Mouse (Mus musculus) lung, embryonic 15.5 days (tissue): ENCODE measurements around the gene Erc2. TPM values are rescaled to one million over a fixed set of nuclear protein-coding genes. Genes with fewer than 3 reads are reported as not detected.

Experiments used
- ATAC-seq: fragments of 200-750 bp; cut with Nextera tagmentation; 2 replicates; pipeline ENCODE4 v1.8.0; 2017; ENCODE audit warnings: moderate number of reproducible peaks, borderline replicate concordance; ENCODE audit not compliant: low FRiP score, low TSS enrichment; ENCODE audit errors: extremely low read depth
- H3K27ac ChIP-seq: fragments of 300-500 bp; sonication (generic); 2 replicates; pipeline ENCODE4 v1.5.1; 2015; ENCODE audit warnings: moderate library complexity, mild to moderate bottlenecking, inconsistent platforms
- H3K27me3 ChIP-seq: fragments of 300-500 bp; sonication (generic); 2 replicates; pipeline ENCODE4 v1.6.1; 2015; ENCODE audit warnings: inconsistent platforms
- H3K36me3 ChIP-seq: fragments of 300-500 bp; sonication (generic); 2 replicates; pipeline ENCODE4 v1.6.1; 2015; ENCODE audit warnings: inconsistent platforms
- H3K4me1 ChIP-seq: fragments of 300-500 bp; sonication (generic); 2 replicates; pipeline ENCODE4 v1.6.1; 2015; ENCODE audit warnings: inconsistent platforms
- H3K4me2 ChIP-seq: fragments of 300-500 bp; sonication (generic); 2 replicates; pipeline ENCODE4 v1.6.1; 2015; ENCODE audit warnings: inconsistent platforms, mild to moderate bottlenecking, moderate library complexity
- H3K4me3 ChIP-seq: fragments of 300-500 bp; sonication (generic); 2 replicates; pipeline ENCODE4 v1.5.1; 2015; ENCODE audit warnings: mild to moderate bottlenecking, inconsistent platforms
- H3K9ac ChIP-seq: fragments of 300-500 bp; sonication (generic); 2 replicates; pipeline ENCODE4 v1.6.1; 2015; ENCODE audit warnings: inconsistent platforms
- H3K9me3 ChIP-seq: fragments of 300-500 bp; sonication (generic); 2 replicates; pipeline ENCODE4 v1.6.1; 2016; ENCODE audit warnings: inconsistent platforms
- WGBS: fragments of 180-500 bp; shearing (Covaris S2); methylation state at CpG from one replicate; pipeline ENCODE4 v1.1.7; 2015; 5-methylcytosine and 5-hydroxymethylcytosine counted together
- polyA plus RNA-seq: library from polyadenylated mRNA; unstranded; fragments of >200 nt; fragmentation: Nextera tagmentation; extraction: Ambion mirVana; gene quantifications from 2 replicates; pipeline ENCODE4 v1.2.1, GENCODE M21; 2015

Erc2 gene
- polyA plus RNA-seq, 1 experiment from 2014 or later: 2.3 TPM

DNA sequence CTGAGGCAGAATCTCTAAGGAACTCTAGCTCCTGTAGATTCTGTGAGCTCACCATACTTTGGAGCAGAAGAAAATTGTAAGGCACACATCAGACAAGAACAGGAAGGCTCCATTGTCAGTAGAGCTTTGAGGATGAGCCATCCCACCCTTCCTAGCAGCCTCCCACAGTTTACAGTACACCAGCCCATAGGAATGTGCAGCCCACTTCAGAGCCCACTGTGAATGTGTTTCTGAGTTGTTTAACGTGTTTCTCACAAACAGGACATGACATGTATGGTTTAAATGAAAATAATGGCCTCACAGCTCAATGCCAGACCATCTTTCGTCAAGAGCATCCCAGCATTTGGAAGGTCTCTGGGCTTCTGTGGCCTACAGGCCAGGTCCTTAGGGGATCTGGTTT, 549.1 kb downstream of the Erc2 start:
- no peak overlapping the region for H3K9ac ChIP-seq
- peak overlapping the region; percentile 78 for H3K27ac ChIP-seq
- WGBS: 36% methylated on average over 2 of the region's 2 CpGs
- H3K36me3 ChIP-seq: no peaks in the 10 kb centered on the region
- H3K4me1 ChIP-seq: peaks cover 13% of the 10 kb centered on the region
- H3K4me2 ChIP-seq: no peak overlapping the region
- H3K9me3 ChIP-seq: no peaks in the 10 kb centered on the region
- H3K27me3 ChIP-seq: no peaks in the 10 kb centered on the region
- ATAC-seq: peak; percentile 85
- H3K4me3 ChIP-seq: no peak overlapping the region

DNA sequence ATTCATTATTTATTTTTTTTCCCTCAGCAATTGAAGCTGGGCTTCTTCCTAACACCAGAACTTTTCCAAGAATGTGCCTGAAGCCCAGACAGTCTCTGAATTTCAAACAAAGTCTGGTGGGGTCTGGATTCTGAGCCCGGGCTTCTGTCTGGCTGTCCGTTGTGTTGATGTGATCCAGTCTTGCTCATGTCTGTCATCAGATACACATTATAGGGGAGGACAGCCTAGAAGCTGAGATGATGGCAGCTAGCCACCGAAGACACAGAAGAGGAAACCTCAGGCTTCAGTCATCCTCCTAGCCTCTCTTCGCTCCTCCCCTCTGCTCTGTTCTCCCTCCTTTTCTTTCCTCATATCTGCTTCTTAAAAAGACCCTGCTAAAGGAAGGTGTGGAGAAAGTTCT, 551.5 kb downstream of the Erc2 start:
- Histone ChIP-seq H3K4me3 (no peak overlapping the region), H3K4me1 (peaks cover 13% of the 10 kb centered on the region), H3K9ac (no peak overlapping the region), H3K9me3 (no peaks in the 10 kb centered on the region), H3K36me3 (no peaks in the 10 kb centered on the region), H3K27me3 (no peaks in the 10 kb centered on the region), H3K27ac (no peak overlapping the region), H3K4me2 (no peak overlapping the region)
- ATAC-seq: peak; percentile 87
- 48% methylated on average over 4 of the region's 4 CpGs for WGBS

DNA sequence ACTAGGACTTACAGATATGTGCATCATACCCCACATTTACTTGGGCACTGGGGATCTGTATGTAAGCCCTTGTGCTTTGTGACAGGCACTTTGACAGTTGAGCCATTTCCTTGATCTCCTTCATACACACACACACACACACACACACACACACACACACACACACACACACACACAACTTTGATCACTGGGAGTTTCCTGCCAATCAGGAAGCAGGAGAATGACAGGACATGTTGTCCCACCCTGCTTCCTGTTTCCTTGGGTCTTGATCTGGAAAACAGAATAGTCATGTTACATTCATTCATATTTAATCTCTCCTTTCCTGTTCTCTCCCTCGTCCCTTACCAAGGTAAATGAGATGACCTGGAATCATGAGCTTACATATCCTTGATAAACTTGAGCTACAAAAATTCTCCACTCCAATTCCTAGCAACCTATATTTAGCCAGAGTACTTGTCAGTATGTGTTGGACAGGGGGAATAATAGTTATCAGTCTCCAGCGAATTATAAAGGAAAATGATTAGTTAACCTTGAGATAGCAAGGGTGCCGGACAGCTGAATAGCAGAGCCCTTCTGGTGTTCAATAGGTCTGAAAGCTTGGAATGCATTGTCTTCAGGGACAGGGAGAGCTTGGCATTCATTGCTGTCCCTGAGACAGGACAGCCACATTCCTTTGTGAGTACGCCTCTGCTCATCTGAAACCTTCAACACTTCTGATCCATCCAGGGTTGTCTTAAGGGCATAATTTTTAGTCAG, 559.0 kb downstream of the Erc2 start:
- H3K4me2 ChIP-seq: no peak overlapping the region
- H3K36me3 ChIP-seq: no peaks in the 10 kb centered on the region
- no peak overlapping the region for H3K9ac ChIP-seq
- no peak overlapping the region for H3K27ac ChIP-seq
- no peaks in the 10 kb centered on the region for H3K4me1 ChIP-seq
- no peak for ATAC-seq
- no peaks in the 10 kb centered on the region for H3K9me3 ChIP-seq
- no peak overlapping the region for H3K4me3 ChIP-seq
- no peaks in the 10 kb centered on the region for H3K27me3 ChIP-seq
- 40% methylated on average over 4 of the region's 4 CpGs for whole genome bisulfite sequencing

DNA sequence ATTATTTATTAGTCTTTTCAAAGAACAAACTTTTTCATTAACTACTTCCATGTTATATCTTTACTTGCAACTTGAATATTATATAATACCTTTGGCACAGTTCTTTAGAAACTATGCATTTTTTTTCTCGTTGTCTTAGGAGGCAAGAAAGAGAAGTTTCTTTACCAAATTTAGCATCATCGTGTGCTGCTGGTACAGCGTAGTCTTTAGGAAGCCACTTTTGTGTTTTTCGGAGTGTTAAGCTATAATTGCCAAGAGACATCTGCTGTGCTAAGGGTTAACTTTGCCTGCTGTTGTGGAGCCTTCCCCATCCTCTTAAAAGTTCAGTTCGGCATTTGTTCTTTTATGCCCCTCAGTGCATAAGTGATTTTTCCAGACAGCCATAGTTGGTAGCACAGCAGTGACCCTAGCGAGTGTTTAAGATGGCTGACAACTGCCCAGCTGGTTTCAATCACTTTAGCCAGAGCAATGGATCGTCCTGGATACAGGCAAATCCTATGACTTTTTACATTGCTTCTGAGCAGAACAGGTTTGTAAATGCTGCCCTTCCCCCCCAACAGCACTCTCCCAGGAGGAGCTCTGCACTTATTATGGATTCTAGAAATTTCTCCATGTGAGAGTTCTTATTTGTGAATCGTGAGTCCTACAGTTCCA, 570.6 kb downstream of the Erc2 start:
- Histone ChIP-seq H3K9me3 (no peaks in the 10 kb centered on the region), H3K27me3 (no peaks in the 10 kb centered on the region), H3K4me1 (0 out of 2 replicates have a peak, but pooled peaks cover 3% of the 10 kb centered on the region), H3K4me3 (no peak overlapping the region), H3K27ac (no peak overlapping the region), H3K36me3 (no peaks in the 10 kb centered on the region), H3K4me2 (no peak overlapping the region), H3K9ac (no peak overlapping the region)
- no peak for ATAC-seq
- WGBS: 50% methylated on average over 8 of the region's 8 CpGs

DNA sequence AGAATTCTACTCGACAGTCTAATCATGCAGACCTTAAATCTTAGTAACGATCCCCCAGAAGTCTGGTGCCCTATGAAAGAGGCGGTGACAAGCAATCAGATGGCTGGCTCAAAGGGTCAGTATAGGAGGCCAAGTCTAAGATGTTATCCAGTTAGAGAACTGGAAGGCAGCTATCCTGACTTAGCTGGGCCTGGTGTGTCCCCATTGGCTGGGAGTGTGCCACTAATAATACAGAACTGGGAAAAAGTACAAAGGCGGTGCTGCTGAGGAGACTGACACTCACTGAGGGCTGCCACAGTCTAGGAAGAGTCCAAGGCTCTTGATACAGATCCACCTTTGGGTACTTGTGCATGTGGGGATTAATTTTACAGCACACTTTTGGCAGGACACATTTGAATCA, 581.6 kb downstream of the Erc2 start:
- H3K9me3 ChIP-seq: no peaks in the 10 kb centered on the region
- ATAC-seq: no peak
- H3K4me2 ChIP-seq: no peak overlapping the region
- no peak overlapping the region for H3K4me3 ChIP-seq
- H3K4me1 ChIP-seq: no peaks in the 10 kb centered on the region
- 69% methylated on average over 4 of the region's 4 CpGs for WGBS
- no peak overlapping the region for H3K27ac ChIP-seq
- no peak overlapping the region for H3K9ac ChIP-seq
- H3K27me3 ChIP-seq: no peaks in the 10 kb centered on the region
- H3K36me3 ChIP-seq: no peaks in the 10 kb centered on the region

DNA sequence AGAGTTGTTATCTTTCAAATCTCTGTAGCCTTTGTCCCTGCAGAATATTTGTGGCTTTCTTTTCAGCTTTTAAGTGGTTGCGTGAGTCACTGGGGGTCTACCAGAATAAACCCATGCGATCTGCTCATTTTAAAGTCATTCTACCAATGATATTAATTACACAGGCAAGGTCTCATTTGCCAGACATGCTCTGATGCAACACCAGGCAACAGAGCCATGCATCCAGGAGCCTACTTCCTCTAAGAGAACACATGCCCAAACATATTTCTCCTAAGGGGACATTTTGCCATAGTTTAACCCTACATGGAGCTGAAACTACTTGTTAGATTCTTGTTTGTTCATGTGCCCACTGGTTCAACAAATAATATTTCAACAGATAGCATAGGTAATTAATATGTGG, 584.1 kb downstream of the Erc2 start:
- H3K9ac ChIP-seq: no peak overlapping the region
- no peak overlapping the region for H3K4me3 ChIP-seq
- no peaks in the 10 kb centered on the region for H3K9me3 ChIP-seq
- H3K27me3 ChIP-seq: no peaks in the 10 kb centered on the region
- no peaks in the 10 kb centered on the region for H3K4me1 ChIP-seq
- no peaks in the 10 kb centered on the region for H3K36me3 ChIP-seq
- H3K27ac ChIP-seq: no peak overlapping the region
- H3K4me2 ChIP-seq: no peak overlapping the region
- WGBS: 87% methylated on average over 2 of the region's 2 CpGs
- ATAC-seq: no peak

DNA sequence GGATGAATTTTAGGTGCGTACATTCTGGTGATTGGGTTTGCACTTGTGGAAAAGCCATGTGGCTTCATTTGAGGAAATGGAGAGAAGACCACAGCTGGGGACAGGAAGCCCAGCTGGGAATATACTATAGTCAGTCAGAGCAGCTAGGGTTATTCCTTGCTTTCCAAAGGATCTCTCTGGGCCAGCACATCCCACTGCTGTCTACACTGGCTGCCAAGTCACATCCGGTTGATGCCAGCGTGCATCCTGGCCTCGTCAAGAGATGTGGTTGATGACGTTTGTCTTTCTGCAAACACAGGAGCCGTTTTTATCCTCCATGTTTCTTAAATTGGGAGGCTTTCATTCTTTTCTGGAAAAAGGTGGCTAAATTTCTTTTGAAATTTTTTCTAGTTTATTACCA, 603.3 kb downstream of the Erc2 start:
- no peak for ATAC-seq
- Histone ChIP-seq H3K9me3 (no peaks in the 10 kb centered on the region), H3K4me2 (no peak overlapping the region), H3K36me3 (no peaks in the 10 kb centered on the region), H3K27me3 (no peaks in the 10 kb centered on the region), H3K9ac (no peak overlapping the region), H3K4me3 (no peak overlapping the region), H3K27ac (no peak overlapping the region), H3K4me1 (no peaks in the 10 kb centered on the region)
- WGBS: 79% methylated on average over 6 of the region's 6 CpGs

DNA sequence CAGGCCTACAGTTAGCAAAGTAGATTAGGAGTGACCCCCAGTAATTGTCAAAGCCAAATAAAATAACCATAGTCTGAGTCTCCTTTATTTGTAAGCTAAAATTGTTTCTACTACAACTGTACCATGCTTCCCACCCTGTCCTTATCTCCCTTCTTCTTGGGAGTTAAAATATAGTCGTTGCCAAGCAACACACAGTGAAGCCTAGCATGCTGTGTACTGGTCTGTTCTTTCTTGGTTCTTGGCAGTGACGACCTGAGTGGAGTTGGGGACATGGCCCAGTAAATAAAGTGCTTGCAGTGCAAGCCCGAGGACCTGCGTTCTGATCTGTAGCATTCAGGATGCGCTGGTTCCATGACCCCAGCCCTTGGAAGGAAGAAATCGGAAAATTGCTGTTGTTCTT, 608.3 kb downstream of the Erc2 start:
- ATAC-seq: no peak
- H3K9ac ChIP-seq: no peak overlapping the region
- no peak overlapping the region for H3K4me3 ChIP-seq
- H3K4me2 ChIP-seq: no peak overlapping the region
- 71% methylated on average over 6 of the region's 6 CpGs for WGBS
- no peaks in the 10 kb centered on the region for H3K4me1 ChIP-seq
- H3K36me3 ChIP-seq: no peaks in the 10 kb centered on the region
- H3K27ac ChIP-seq: no peak overlapping the region
- H3K27me3 ChIP-seq: no peaks in the 10 kb centered on the region
- H3K9me3 ChIP-seq: no peaks in the 10 kb centered on the region

DNA sequence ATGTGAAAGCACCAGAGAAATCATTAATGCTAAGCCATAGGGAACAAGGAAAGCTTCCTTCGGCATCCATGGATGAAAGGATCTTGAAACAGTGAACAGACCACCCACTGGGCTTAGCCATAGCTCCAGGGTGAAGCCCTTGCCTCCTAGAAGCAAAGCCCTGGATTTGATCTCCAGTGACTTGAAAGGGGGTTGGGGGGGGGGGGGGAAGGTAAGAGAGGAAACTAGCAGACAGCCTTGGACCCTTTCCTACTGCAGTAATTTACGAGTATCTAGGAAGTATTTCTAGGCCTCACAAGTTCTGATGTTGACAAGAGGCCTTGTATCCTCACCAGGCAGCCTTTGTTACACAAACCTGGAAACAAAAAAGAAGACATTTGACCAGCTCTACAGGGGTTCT, 609.0 kb downstream of the Erc2 start:
- no peak overlapping the region for H3K27ac ChIP-seq
- H3K4me1 ChIP-seq: no peaks in the 10 kb centered on the region
- WGBS: 78% methylated on average over 2 of the region's 2 CpGs
- H3K4me2 ChIP-seq: no peak overlapping the region
- no peaks in the 10 kb centered on the region for H3K36me3 ChIP-seq
- H3K9me3 ChIP-seq: no peaks in the 10 kb centered on the region
- no peaks in the 10 kb centered on the region for H3K27me3 ChIP-seq
- no peak overlapping the region for H3K4me3 ChIP-seq
- H3K9ac ChIP-seq: no peak overlapping the region
- no peak for ATAC-seq

DNA sequence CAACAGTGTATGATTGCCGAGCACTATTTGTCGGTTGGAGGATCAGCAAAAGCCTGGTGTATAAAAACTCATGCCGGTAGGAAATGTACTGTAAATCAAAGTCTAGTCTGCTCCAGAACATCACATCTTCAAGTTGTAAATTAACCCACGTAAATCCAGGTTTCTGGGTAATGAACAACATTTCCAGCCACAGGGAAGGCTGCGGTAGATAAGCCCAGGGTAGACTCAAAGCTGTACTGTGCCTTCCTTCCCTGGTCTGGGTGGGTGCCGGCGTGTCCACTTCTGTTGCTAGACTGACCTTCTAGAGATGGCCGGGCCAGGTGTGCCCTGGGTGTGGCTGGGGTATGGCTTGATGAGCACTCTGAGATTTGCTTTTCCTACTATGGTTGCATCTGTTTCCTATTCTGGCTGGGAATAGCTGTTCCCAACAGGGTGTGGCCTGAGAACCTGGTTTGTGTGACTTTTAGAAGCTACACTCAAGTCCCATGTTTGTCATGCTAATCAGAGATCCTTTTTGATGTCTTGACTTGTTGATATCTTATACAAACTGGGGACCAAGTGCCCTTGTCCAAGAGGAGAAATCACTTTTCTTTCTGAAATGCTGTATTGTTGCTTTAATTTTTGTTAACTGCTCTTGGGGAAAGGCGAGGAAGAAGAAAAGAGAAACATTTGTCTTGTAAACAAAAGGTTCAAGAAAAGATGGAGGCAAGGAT, 616.3 kb downstream of the Erc2 start:
- no peak overlapping the region for H3K9ac ChIP-seq
- no peaks in the 10 kb centered on the region for H3K9me3 ChIP-seq
- H3K36me3 ChIP-seq: no peaks in the 10 kb centered on the region
- no peak overlapping the region for H3K27ac ChIP-seq
- H3K27me3 ChIP-seq: no peaks in the 10 kb centered on the region
- H3K4me1 ChIP-seq: no peaks in the 10 kb centered on the region
- 84% methylated on average over 9 of the region's 9 CpGs for WGBS
- no peak for ATAC-seq
- no peak overlapping the region for H3K4me3 ChIP-seq
- no peak overlapping the region for H3K4me2 ChIP-seq

DNA sequence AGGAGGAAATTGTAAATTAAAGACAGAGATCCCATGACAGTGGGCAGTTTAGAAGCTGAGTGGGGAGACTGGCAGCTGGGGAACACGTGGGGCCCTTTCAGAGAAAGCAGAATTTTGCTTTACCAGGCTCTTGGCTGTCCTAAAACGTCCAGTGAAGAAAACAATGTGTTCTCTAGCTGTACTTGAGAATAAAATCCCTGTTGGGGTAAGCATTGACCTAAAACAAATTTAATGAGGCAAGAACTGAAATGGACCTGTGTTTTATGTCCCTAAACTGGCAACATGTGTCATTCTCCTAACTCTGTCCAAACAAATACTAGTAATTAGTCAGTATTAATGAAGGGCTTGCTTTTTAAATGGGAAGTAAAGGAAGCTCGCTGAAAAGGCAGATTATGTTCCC, 617.9 kb downstream of the Erc2 start:
- Histone ChIP-seq H3K36me3 (no peaks in the 10 kb centered on the region), H3K9me3 (no peaks in the 10 kb centered on the region), H3K9ac (no peak overlapping the region), H3K27ac (no peak overlapping the region), H3K4me2 (no peak overlapping the region), H3K4me3 (no peak overlapping the region), H3K27me3 (no peaks in the 10 kb centered on the region), H3K4me1 (no peaks in the 10 kb centered on the region)
- 37% methylated on average over 3 of the region's 3 CpGs for WGBS
- ATAC-seq: no peak

DNA sequence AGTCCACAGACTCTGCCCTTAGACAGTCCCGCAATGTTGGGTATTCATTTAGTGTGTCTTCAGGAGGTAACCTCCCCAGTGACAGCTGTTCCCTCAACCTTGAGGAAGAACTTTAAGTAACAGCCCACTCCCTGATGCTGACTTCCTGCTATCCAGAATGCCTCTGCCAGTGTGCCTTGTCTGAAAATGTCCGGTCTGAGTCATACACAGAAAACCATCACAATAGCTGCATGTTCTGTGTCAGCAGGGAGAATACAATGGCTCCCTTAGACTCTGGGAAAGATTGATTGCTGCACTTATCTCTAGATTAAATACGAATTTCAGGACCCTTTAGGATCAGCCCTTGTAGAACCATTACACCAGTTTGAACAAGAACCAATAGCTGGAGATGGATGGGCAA, 620.5 kb downstream of the Erc2 start:
- Histone ChIP-seq H3K27me3 (no peaks in the 10 kb centered on the region), H3K4me2 (no peak overlapping the region), H3K4me1 (no peaks in the 10 kb centered on the region), H3K27ac (no peak overlapping the region), H3K9ac (no peak overlapping the region), H3K36me3 (no peaks in the 10 kb centered on the region), H3K4me3 (no peak overlapping the region), H3K9me3 (no peaks in the 10 kb centered on the region)
- 56% methylated on average over 3 of the region's 3 CpGs for WGBS
- ATAC-seq: no peak
